Mouse (Mus musculus) stomach, postnatal 0 days (tissue): ENCODE results near the gene Ccn1.

Experiments
- CTCF ChIP-seq: IDR thresholded peaks from 2 replicates; pipeline ENCODE4 v1.5.1; 2016; ENCODE audit warnings: antibody characterized with exemption, low read depth, mild to moderate bottlenecking, moderate library complexity
- EP300 ChIP-seq: optimal IDR thresholded peaks from 2 replicates; pipeline ENCODE3; 2016; ENCODE audit warnings: antibody characterized with exemption

DNA sequence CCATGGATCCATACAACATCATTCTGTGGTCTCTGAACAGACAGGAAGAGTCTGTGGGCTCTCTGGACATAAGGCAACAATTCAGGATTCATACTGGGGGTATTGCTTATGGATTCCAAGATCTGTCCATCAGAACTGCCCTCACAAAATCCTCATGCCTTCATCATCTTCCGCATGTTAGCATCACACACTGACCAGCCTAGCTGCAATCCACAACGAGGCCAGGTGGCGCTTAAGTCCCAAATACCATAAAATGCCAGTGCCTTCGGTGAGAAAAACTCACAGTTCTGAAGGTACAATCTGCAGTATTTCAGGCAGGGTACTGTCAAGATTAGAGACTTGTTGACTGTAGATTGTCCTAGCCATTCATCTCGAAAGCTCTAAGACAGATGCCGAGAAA is 4.3 kb downstream of the Ccn1 start:
- TF ChIP-seq CTCF (no peak), EP300 (no peak)
